Mouse (Mus musculus): ENCODE measurements around the gene Cdk10.

Cdk10 gene

GRCm38 (mm10) chr8:123267926-123268656, 43.4 kb downstream of the Cdk10 start:
- in situ Hi-C loops (cut with MboI, MseI): no loop called here

GRCm38 (mm10) chr8:123271147-123271546, 46.5 kb downstream of the Cdk10 start:
- in situ Hi-C loops (cut with MboI, MseI): no loop called here

GRCm38 (mm10) chr8:123271901-123272300, 47.3 kb downstream of the Cdk10 start:
- in situ Hi-C loops (cut with MboI, MseI): no loop called here

- in situ Hi-C loops (cut with MboI, MseI): no loop called here
Observed at GRCm38 (mm10) chr8:123274447-123274846, 49.8 kb downstream of the Cdk10 start.

GRCm38 (mm10) chr8:123275096-123275495, 50.5 kb downstream of the Cdk10 start:
- in situ Hi-C loops (cut with MboI, MseI): no loop called here

GRCm38 (mm10) chr8:123278445-123278844, 53.8 kb downstream of the Cdk10 start:
- in situ Hi-C loops (cut with MboI, MseI): no loop called here

- in situ Hi-C loops (cut with MboI, MseI): no loop called here
Observed at GRCm38 (mm10) chr8:123279828-123280227, 55.2 kb downstream of the Cdk10 start.

- in situ Hi-C loops (cut with MboI, MseI): no loop called here
Observed at GRCm38 (mm10) chr8:123280302-123281094, 55.9 kb downstream of the Cdk10 start.

All from T-helper 2 cell (primary cell).